Mouse (Mus musculus) liver, embryonic 11.5 days (tissue): ENCODE results near the gene Fyttd1. TPM values are rescaled to one million over a fixed set of nuclear protein-coding genes. Genes with fewer than 3 reads are reported as not detected.

Source experiments
- ATAC-seq: fragments of 200-750 bp; cut with Nextera tagmentation; replicated peaks from 2 replicates; pipeline ENCODE4 v1.8.0; 2017; ENCODE audit warnings: moderate number of reproducible peaks, mild to moderate bottlenecking, moderate TSS enrichment, moderate library complexity; ENCODE audit not compliant: low FRiP score
- DNase-seq: peaks from one replicate; pipeline ENCODE4 v3.0.0-alpha.2; 2017; ENCODE audit warnings: low spot score
- H3K27ac ChIP-seq: fragments of 300-500 bp; sonication (generic); 2 replicates; pipeline ENCODE4 v1.5.1; 2014; ENCODE audit warnings: mild to moderate bottlenecking, low read depth, low read length, control low read depth
- H3K27me3 ChIP-seq: fragments of 300-500 bp; sonication (generic); replicated peaks from 2 replicates; pipeline ENCODE4 v1.6.1; 2014; ENCODE audit warnings: low read length, mixed read lengths; ENCODE audit not compliant: control insufficient read depth, insufficient read depth
- H3K36me3 ChIP-seq: fragments of 300-500 bp; sonication (generic); 2 replicates; pipeline ENCODE4 v1.6.1; 2014; ENCODE audit warnings: mild to moderate bottlenecking, low read length, moderate library complexity, mixed read lengths; ENCODE audit not compliant: control insufficient read depth, insufficient read depth
- H3K4me1 ChIP-seq: fragments of 300-500 bp; sonication (generic); replicated peaks from 2 replicates; pipeline ENCODE4 v1.6.1; 2014; ENCODE audit warnings: low read length, mixed read lengths; ENCODE audit not compliant: control insufficient read depth, insufficient read depth
- H3K4me2 ChIP-seq: fragments of 300-500 bp; sonication (generic); 2 replicates; pipeline ENCODE4 v1.6.1; 2014; ENCODE audit warnings: mild to moderate bottlenecking, control low read depth, moderate library complexity
- H3K4me3 ChIP-seq: fragments of 300-500 bp; sonication (generic); 2 replicates; pipeline ENCODE4 v1.5.1; 2014; ENCODE audit warnings: low read depth, low read length, control low read depth
- H3K9ac ChIP-seq: fragments of 300-500 bp; sonication (generic); 2 replicates; pipeline ENCODE4 v1.6.1; 2014; ENCODE audit warnings: low read depth, low read length, control low read depth
- H3K9me3 ChIP-seq: fragments of 300-500 bp; sonication (generic); 2 replicates; pipeline ENCODE4 v1.6.1; 2016; ENCODE audit warnings: low read length, inconsistent platforms, mixed read lengths; ENCODE audit not compliant: control insufficient read depth
- whole genome bisulfite sequencing: fragments of 180-500 bp; shearing (Covaris S2); extraction: QIAGEN DNeasy Blood & Tissue Kit; methylation state at CpG from one replicate; pipeline ENCODE4 v1.1.7; 2014; 5-methylcytosine and 5-hydroxymethylcytosine counted together
- polyA plus RNA-seq: library from polyadenylated mRNA; unstranded; fragments of >200 nt; fragmentation: Nextera tagmentation; extraction: Ambion mirVana; gene quantifications from 2 replicates; pipeline ENCODE4 v1.2.1, GENCODE M21; 2014

Fyttd1 gene
- polyA plus RNA-seq, 1 experiment from 2014 or later: 79.9 TPM

DNA sequence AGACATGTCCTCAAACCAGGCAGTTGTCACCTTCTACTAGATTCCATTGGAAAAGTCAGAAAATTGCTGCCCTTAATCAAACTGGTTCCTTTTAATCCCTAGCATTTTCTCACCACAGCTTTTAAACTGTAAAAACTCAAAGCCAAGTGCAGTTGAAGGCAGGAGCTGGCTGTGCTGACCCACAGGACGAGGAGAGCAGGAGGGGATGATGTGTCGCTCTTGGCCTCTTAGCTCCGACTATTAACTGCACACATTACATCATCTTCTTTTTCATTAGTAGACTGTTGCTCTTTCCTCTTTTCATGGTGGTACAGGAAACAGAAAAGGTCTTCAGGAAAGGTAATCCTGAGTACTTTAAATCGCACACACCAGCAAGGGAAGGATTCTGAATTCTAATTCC lies 18.9 kb upstream of the Fyttd1 start:
- 66% methylated on average over 4 of the region's 4 CpGs for WGBS
- no peaks in the 10 kb centered on the region for H3K36me3 ChIP-seq
- H3K4me2 ChIP-seq: no peak overlapping the region
- no peak overlapping the region for H3K27ac ChIP-seq
- no peak overlapping the region for H3K4me3 ChIP-seq
- ATAC-seq (no peak), DNase-seq (no peak)
- peaks cover 8% of the 10 kb centered on the region; the same call in 1 of the 2 replicates for H3K4me1 ChIP-seq
- no peaks in the 10 kb centered on the region for H3K27me3 ChIP-seq
- no peaks in the 10 kb centered on the region for H3K9me3 ChIP-seq
- H3K9ac ChIP-seq: no peak overlapping the region

- Histone ChIP-seq H3K9ac (no peak overlapping the region), H3K4me1 (peaks cover 8% of the 10 kb centered on the region; the same call in 1 of the 2 replicates), H3K27ac (no peak overlapping the region), H3K9me3 (no peaks in the 10 kb centered on the region), H3K4me2 (no peak overlapping the region), H3K36me3 (no peaks in the 10 kb centered on the region), H3K4me3 (no peak overlapping the region), H3K27me3 (no peaks in the 10 kb centered on the region)
- ATAC-seq (no peak), DNase-seq (no peak)
- WGBS: 66% methylated on average over 12 of the region's 12 CpGs
Observed at GRCm38 (mm10) chr16:32858771-32859636, 18.3 kb upstream of the Fyttd1 start.

DNA sequence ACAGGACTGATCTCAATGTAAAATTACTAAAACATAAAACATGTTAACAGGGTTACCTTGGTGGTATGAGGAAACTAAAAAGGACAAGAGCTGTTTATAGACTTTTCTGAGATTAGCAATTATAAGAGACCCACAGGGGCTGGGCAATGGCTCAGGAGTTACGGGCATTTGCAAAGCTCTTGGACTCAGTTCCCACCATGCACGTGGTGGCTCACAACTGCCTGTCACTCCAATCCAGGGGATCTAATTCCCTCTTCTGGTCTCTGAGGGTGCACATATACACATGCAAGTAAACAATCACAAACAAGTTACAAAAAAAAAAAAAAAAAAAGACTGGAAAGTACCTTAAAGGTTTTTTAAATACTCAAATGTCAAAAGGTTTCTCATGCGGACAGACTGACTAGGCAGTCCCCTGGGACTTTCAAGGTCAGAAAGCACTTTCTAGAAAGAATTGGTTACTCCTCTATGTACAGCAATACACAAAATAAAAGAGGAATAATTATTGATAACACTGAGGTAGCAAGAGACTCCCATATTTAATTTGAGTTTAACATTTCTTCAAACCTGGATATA lies 15.4 kb upstream of the Fyttd1 start:
- H3K4me1 ChIP-seq: no peaks in the 10 kb centered on the region
- ATAC-seq: no peak
- H3K4me2 ChIP-seq: no peak overlapping the region
- no peak overlapping the region for H3K27ac ChIP-seq
- no peaks in the 10 kb centered on the region for H3K9me3 ChIP-seq
- H3K9ac ChIP-seq: no peak overlapping the region
- H3K36me3 ChIP-seq: no peaks in the 10 kb centered on the region
- no peaks in the 10 kb centered on the region for H3K27me3 ChIP-seq
- no peak for DNase-seq
- 92% methylated on average over 3 of the region's 3 CpGs for WGBS
- no peak overlapping the region for H3K4me3 ChIP-seq

DNA sequence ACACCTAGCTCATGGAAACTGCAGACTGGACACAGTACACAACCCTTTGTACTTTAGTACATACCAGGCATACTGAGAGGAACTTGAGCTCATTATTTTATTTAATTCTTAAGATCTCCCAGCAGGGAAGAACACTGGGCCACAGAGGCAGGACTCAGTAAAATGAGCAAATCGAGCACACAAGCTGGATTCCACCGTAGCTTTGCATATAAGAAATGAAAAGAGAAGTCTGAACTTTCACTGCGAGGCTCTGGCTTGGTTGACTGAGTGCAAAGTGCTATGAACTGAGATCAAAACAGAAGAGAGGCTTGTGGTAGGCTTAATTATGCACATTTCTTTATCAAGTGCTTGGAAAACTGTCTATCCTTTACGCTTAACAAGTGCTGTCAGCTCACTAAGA lies 11.9 kb upstream of the Fyttd1 start:
- no peaks in the 10 kb centered on the region for H3K36me3 ChIP-seq
- H3K9ac ChIP-seq: no peak overlapping the region
- H3K27me3 ChIP-seq: no peaks in the 10 kb centered on the region
- ATAC-seq (no peak), DNase-seq (no peak)
- H3K4me2 ChIP-seq: no peak overlapping the region
- WGBS: 88% methylated on average over 4 of the region's 4 CpGs
- H3K4me1 ChIP-seq: peaks cover 7% of the 10 kb centered on the region; the same call in 1 of the 2 replicates
- no peaks in the 10 kb centered on the region for H3K9me3 ChIP-seq
- H3K4me3 ChIP-seq: no peak overlapping the region
- no peak overlapping the region for H3K27ac ChIP-seq

- Histone ChIP-seq H3K27ac (no peak overlapping the region), H3K36me3 (no peaks in the 10 kb centered on the region), H3K9ac (no peak overlapping the region), H3K4me1 (peaks cover 7% of the 10 kb centered on the region; the same call in 1 of the 2 replicates), H3K27me3 (no peaks in the 10 kb centered on the region), H3K4me2 (peak overlapping the region; percentile 91), H3K4me3 (no peak overlapping the region), H3K9me3 (no peaks in the 10 kb centered on the region)
- 85% methylated on average over 5 of the region's 5 CpGs for WGBS
- ATAC-seq (no peak), DNase-seq (no peak)
Observed at GRCm38 (mm10) chr16:32866713-32867112, 10.6 kb upstream of the Fyttd1 start.

GRCm38 (mm10) chr16:32867919-32868552 lies 9.3 kb upstream of the Fyttd1 start:
- Histone ChIP-seq H3K9me3 (no peaks in the 10 kb centered on the region), H3K36me3 (no peaks in the 10 kb centered on the region), H3K9ac (peak overlapping the region; percentile 74), H3K4me1 (peaks cover 7% of the 10 kb centered on the region; the same call in 1 of the 2 replicates), H3K4me3 (peak overlapping the region; percentile 87), H3K27ac (0 out of 2 replicates have a peak overlapping the region, but pooled peaks have one; percentile 32), H3K4me2 (peak overlapping the region; percentile 91), H3K27me3 (no peaks in the 10 kb centered on the region)
- DNase-seq (peak; percentile 86), ATAC-seq (peak; percentile 98)
- WGBS: under 1% methylated on average over 35 of the region's 35 CpGs

DNA sequence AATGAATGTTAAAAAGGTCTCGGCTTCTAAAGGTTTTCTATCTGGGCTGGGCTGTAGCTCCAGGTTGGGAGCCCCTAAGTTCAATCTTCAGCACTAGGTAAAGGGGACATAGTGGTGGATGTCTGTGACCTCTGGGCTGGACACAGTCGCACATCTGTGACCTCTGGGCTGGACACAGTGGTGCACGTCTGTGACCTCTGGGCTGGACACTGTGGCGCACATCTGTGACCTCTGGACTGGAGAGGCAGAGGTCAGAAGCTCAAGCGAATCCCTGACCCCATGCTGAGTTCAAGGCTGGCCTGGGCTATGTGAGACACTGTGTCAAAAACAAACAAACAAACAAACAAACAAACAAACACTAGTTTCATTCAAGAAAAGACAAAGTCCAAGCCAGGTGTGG lies 7.1 kb upstream of the Fyttd1 start:
- Histone ChIP-seq H3K4me1 (peaks cover 7% of the 10 kb centered on the region; the same call in 1 of the 2 replicates), H3K4me3 (no peak overlapping the region), H3K36me3 (no peaks in the 10 kb centered on the region), H3K27ac (no peak overlapping the region), H3K9ac (no peak overlapping the region), H3K4me2 (no peak overlapping the region), H3K9me3 (no peaks in the 10 kb centered on the region), H3K27me3 (no peaks in the 10 kb centered on the region)
- DNase-seq (no peak), ATAC-seq (no peak)
- 65% methylated on average over 5 of the region's 5 CpGs for WGBS

DNA sequence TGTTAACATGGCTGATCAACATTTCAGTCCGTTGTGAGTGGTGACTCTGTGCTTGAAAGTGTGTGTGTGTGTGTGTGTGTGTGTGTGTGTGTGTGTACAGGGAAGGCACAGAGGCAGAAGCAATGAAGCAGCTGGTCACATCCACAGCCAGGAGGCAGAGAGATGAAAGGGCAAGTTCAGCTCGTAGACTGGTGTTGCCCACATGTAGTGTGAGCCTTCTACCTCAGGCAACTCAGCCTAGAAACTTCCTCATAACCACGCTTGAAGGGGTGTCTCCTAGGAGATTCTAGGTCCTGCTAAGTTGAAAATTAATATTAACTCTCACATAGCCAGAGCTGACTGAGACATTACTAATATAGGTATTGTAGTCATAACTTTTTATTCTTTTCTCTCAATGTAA lies 3.9 kb upstream of the Fyttd1 start:
- DNase-seq (no peak), ATAC-seq (no peak)
- Histone ChIP-seq H3K4me2 (no peak overlapping the region), H3K4me1 (no peaks in the 10 kb centered on the region; the same call in 1 of the 2 replicates), H3K4me3 (no peak overlapping the region), H3K27me3 (no peaks in the 10 kb centered on the region), H3K9ac (no peak overlapping the region), H3K9me3 (no peaks in the 10 kb centered on the region), H3K27ac (no peak overlapping the region), H3K36me3 (no peaks in the 10 kb centered on the region)
- 53% methylated on average over 3 of the region's 3 CpGs for WGBS
